Mouse (Mus musculus): ENCODE data around the gene Hopx. TPM values are rescaled to one million over a fixed set of nuclear protein-coding genes. Genes with fewer than 3 reads are reported as not detected.

Hopx gene
- total RNA-seq, 1 experiment from 2014 or later = 1.7 TPM

GRCm38 (mm10) chr5:77132457-77133135 lies 17.7 kb upstream of the Hopx start:
- no peak for DNase-seq

GRCm38 (mm10) chr5:77131879-77132278 lies 17.0 kb upstream of the Hopx start:
- no peak for DNase-seq

- DNase-seq = no peak
Observed at GRCm38 (mm10) chr5:77130310-77131020, 15.5 kb upstream of the Hopx start.

GRCm38 (mm10) chr5:77129907-77130306 lies 15.0 kb upstream of the Hopx start:
- DNase-seq = no peak

- DNase-seq = no peak
Observed at GRCm38 (mm10) chr5:77128854-77129253, 13.9 kb upstream of the Hopx start.

- DNase-seq = no peak
Observed at GRCm38 (mm10) chr5:77126415-77126968, 11.6 kb upstream of the Hopx start.

GRCm38 (mm10) chr5:77124817-77125283 lies 9.9 kb upstream of the Hopx start:
- DNase-seq = peak; percentile 65

- no peak for DNase-seq
Observed at GRCm38 (mm10) chr5:77124165-77124564, 9.2 kb upstream of the Hopx start.

- no peak for DNase-seq
Observed at GRCm38 (mm10) chr5:77123597-77123996, 8.7 kb upstream of the Hopx start.

GRCm38 (mm10) chr5:77122254-77123192 lies 7.6 kb upstream of the Hopx start:
- DNase-seq = no peak

- no peak for DNase-seq
Observed at GRCm38 (mm10) chr5:77120701-77121100, 5.8 kb upstream of the Hopx start.

- DNase-seq = no peak
Observed at GRCm38 (mm10) chr5:77119475-77120422, 4.8 kb upstream of the Hopx start.

- DNase-seq = no peak
Observed at GRCm38 (mm10) chr5:77115732-77116131, 811 bp upstream of the Hopx start.

- no peak for DNase-seq
Observed at GRCm38 (mm10) chr5:77113773-77114172, 1.1 kb downstream of the Hopx start.

GRCm38 (mm10) chr5:77112066-77112465 lies 2.9 kb downstream of the Hopx start:
- no peak for DNase-seq

- DNase-seq = no peak
Observed at GRCm38 (mm10) chr5:77109814-77110213, 5.1 kb downstream of the Hopx start.

- no peak for DNase-seq
Observed at GRCm38 (mm10) chr5:77108806-77109205, 6.1 kb downstream of the Hopx start.

GRCm38 (mm10) chr5:77107146-77107822 lies 7.6 kb downstream of the Hopx start:
- no peak for DNase-seq

- no peak for DNase-seq
Observed at GRCm38 (mm10) chr5:77102522-77103365, 12.2 kb downstream of the Hopx start.

GRCm38 (mm10) chr5:77100691-77101090 lies 14.2 kb downstream of the Hopx start:
- DNase-seq = no peak
